Mouse (Mus musculus) activated CD4-positive, CD25-positive, alpha-beta regulatory T cell, adult 4 months (primary cell): ENCODE results near the gene Vamp5. TPM values are rescaled to one million over a fixed set of nuclear protein-coding genes. Genes with fewer than 3 reads are reported as not detected.
A peak's percentile ranks its signal among the peaks of the same experiment; 100 is the strongest.

Source experiments
- ATAC-seq: one replicate; pipeline ENCODE4 v1.8.0; 2017
- polyA plus RNA-seq, 2 experiments: library from polyadenylated mRNA; unstranded; fragments of 100-300 nt; shearing (Covaris generic); gene quantifications; one replicate each; pipeline ENCODE4 v1.2.1; 2017

The Vamp5 gene
- polyA plus RNA-seq, 2 experiments from 2014 or later: 62.3 to 81.8 TPM

- peak; percentile 34 for ATAC-seq
These were observed 9.2 kb upstream of the Vamp5 start for GRCm38 (mm10) chr6:72389471-72389940.

GRCm38 (mm10) chr6:72388791-72389329 lies 8.6 kb upstream of the Vamp5 start:
- no peak for ATAC-seq

GRCm38 (mm10) chr6:72388266-72388665 lies 8.0 kb upstream of the Vamp5 start:
- no peak for ATAC-seq

GRCm38 (mm10) chr6:72387816-72388215 lies 7.5 kb upstream of the Vamp5 start:
- ATAC-seq: no peak

GRCm38 (mm10) chr6:72386561-72386960 lies 6.3 kb upstream of the Vamp5 start:
- no peak for ATAC-seq

GRCm38 (mm10) chr6:72385258-72385657 lies 5.0 kb upstream of the Vamp5 start:
- no peak for ATAC-seq

- no peak for ATAC-seq
These were observed 3.7 kb upstream of the Vamp5 start for GRCm38 (mm10) chr6:72383952-72384351.

GRCm38 (mm10) chr6:72383142-72383820 lies 3.0 kb upstream of the Vamp5 start:
- ATAC-seq: no peak

- ATAC-seq: no peak
These were observed 2.2 kb upstream of the Vamp5 start for GRCm38 (mm10) chr6:72382494-72382893.

GRCm38 (mm10) chr6:72379377-72380130 lies 714 bp downstream of the Vamp5 start:
- no peak for ATAC-seq

- no peak for ATAC-seq
These were observed 1.6 kb downstream of the Vamp5 start for GRCm38 (mm10) chr6:72378510-72379234.

- peak; percentile 46 for ATAC-seq
These were observed 5.3 kb downstream of the Vamp5 start for GRCm38 (mm10) chr6:72374820-72375563.

- ATAC-seq: no peak
These were observed 6.1 kb downstream of the Vamp5 start for GRCm38 (mm10) chr6:72374206-72374605.

- ATAC-seq: no peak
These were observed 7.1 kb downstream of the Vamp5 start for GRCm38 (mm10) chr6:72373184-72373583.

GRCm38 (mm10) chr6:72371571-72371970 lies 8.7 kb downstream of the Vamp5 start:
- no peak for ATAC-seq

- no peak for ATAC-seq
These were observed 9.1 kb downstream of the Vamp5 start for GRCm38 (mm10) chr6:72371147-72371546.

GRCm38 (mm10) chr6:72370091-72370490 lies 10.2 kb downstream of the Vamp5 start:
- ATAC-seq: no peak

- no peak for ATAC-seq
These were observed 10.7 kb downstream of the Vamp5 start for GRCm38 (mm10) chr6:72369557-72369956.

GRCm38 (mm10) chr6:72367460-72367974 lies 12.8 kb downstream of the Vamp5 start:
- no peak for ATAC-seq

- ATAC-seq: no peak
These were observed 13.3 kb downstream of the Vamp5 start, which contains the start of gene Rnf181 for GRCm38 (mm10) chr6:72366844-72367443. TSS of gene Rnf181 (minus strand) at chr6:72366956.

GRCm38 (mm10) chr6:72366304-72366703 lies 14.0 kb downstream of the Vamp5 start:
- no peak for ATAC-seq

GRCm38 (mm10) chr6:72364985-72365384 lies 15.3 kb downstream of the Vamp5 start:
- no peak for ATAC-seq
